Mouse (Mus musculus) heart, adult 9 months (tissue): ENCODE data around the gene Fam167b.
"Not testable (repeated sequence)": the region's sequence is repeated elsewhere in the genome, so short reads cannot be mapped to it uniquely, and the experiment has no call there.

Experiments
- DNase-seq, 2 experiments: peaks; one replicate each; pipeline ENCODE4 v3.0.0; 2022; ENCODE audit warnings: low spot score in 2 of 2

Gene Fam167b

GRCm38 (mm10) chr4:129561184-129561583 lies 17.2 kb downstream of the Fam167b start:
- DNase-seq, result no peak

- no peak for DNase-seq
Observed at GRCm38 (mm10) chr4:129558321-129558955, 19.9 kb downstream of the Fam167b start.

GRCm38 (mm10) chr4:129557256-129557808 lies 21.0 kb downstream of the Fam167b start:
- DNase-seq, result no peak

- peak; percentile 77 to 84 for DNase-seq
Observed at GRCm38 (mm10) chr4:129556532-129557223, 21.7 kb downstream of the Fam167b start.

GRCm38 (mm10) chr4:129555862-129556531 lies 22.4 kb downstream of the Fam167b start:
- DNase-seq, result peak in 1 of 2 experiments; percentile 15

GRCm38 (mm10) chr4:129555421-129555861 lies 22.9 kb downstream of the Fam167b start:
- peak in 1 of 2 experiments; percentile 33 for DNase-seq

GRCm38 (mm10) chr4:129554512-129554911 lies 23.8 kb downstream of the Fam167b start:
- not testable (repeated sequence) for DNase-seq

- no peak for DNase-seq
Observed at GRCm38 (mm10) chr4:129550295-129550694, 28.1 kb downstream of the Fam167b start.

GRCm38 (mm10) chr4:129549306-129549705 lies 29.0 kb downstream of the Fam167b start:
- no peak for DNase-seq

- not testable (repeated sequence) for DNase-seq
Observed at GRCm38 (mm10) chr4:129547631-129548030, 30.7 kb downstream of the Fam167b start.

GRCm38 (mm10) chr4:129544106-129544505 lies 34.2 kb downstream of the Fam167b start:
- DNase-seq, result no peak

- peak; percentile 97 to 98 for DNase-seq
Observed at GRCm38 (mm10) chr4:129542592-129543141, 35.7 kb downstream of the Fam167b start, which contains the start of gene Hdac1. Hdac1 (minus strand) TSS chr4:129542713.

GRCm38 (mm10) chr4:129541868-129542591 lies 36.3 kb downstream of the Fam167b start:
- DNase-seq, result peak in 1 of 2 experiments; percentile 17

- DNase-seq, result no peak
Observed at GRCm38 (mm10) chr4:129540012-129540411, 38.3 kb downstream of the Fam167b start.

GRCm38 (mm10) chr4:129528901-129529300 lies 49.4 kb downstream of the Fam167b start:
- not testable (repeated sequence) for DNase-seq
